Mouse (Mus musculus) bone marrow macrophage, adult 2 months (primary cell): ENCODE measurements around the gene Gm20388.

Experiments used
- CTCF ChIP-seq: IDR thresholded peaks from 2 replicates; pipeline ENCODE4 v1.5.1; 2012; ENCODE audit warnings: low read depth, mild to moderate bottlenecking, low read length, moderate library complexity
- POLR2A ChIP-seq: IDR thresholded peaks from 2 replicates; pipeline ENCODE4 v1.6.1; 2012; ENCODE audit warnings: mild to moderate bottlenecking, low read depth, low read length, borderline replicate concordance

DNA sequence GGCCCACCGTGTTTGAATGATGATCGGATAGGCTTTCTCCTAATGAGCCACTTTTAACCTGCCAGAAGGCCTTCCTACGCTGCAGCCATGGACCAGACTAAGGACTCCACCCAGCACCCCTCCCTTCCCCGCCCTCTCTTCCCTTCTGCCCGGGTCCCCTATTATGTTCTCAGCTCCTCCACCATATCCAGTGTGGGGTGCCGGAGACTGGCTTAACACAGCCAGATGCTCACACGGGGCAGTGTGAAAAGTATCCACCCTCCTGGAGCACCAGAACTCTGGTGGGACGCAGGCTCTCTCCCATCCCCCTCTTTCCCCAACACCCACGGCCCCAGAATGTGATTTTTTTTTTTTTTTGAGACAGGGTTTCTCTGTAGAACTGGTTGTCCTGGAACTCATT, 2662.9 kb downstream of the Gm20388 start:
- TF ChIP-seq POLR2A (no peak), CTCF (no peak)
